Mouse (Mus musculus) kidney, postnatal 0 days (tissue): ENCODE measurements around the gene Smyd4. TPM values are rescaled to one million over a fixed set of nuclear protein-coding genes. Genes with fewer than 3 reads are reported as not detected.
A peak's percentile ranks its signal among the peaks of the same experiment; 100 is the strongest.

ENCODE experiments used
- ATAC-seq: fragments of 200-750 bp; cut with Nextera tagmentation; replicated peaks from 2 replicates; pipeline ENCODE4 v1.8.0; 2017; ENCODE audit warnings: low read depth, moderate number of reproducible peaks, moderate TSS enrichment, moderate library complexity; ENCODE audit not compliant: low FRiP score
- DNase-seq: peaks from one replicate; pipeline ENCODE4 v3.0.0-alpha.2; 2016; ENCODE audit warnings: low spot score
- H3K27ac ChIP-seq: fragments of 300-500 bp; sonication (generic); 2 replicates; pipeline ENCODE4 v1.5.1; 2014; ENCODE audit warnings: mild to moderate bottlenecking
- H3K27me3 ChIP-seq: fragments of 300-500 bp; sonication (generic); 2 replicates; pipeline ENCODE4 v1.6.1; 2014; ENCODE audit warnings: low read length, mixed read lengths; ENCODE audit not compliant: insufficient read depth
- H3K36me3 ChIP-seq: fragments of 300-500 bp; sonication (generic); 2 replicates; pipeline ENCODE4 v1.6.1; 2014; ENCODE audit warnings: low read length, mixed read lengths; ENCODE audit not compliant: insufficient read depth
- H3K4me1 ChIP-seq: fragments of 300-500 bp; sonication (generic); replicated peaks from 2 replicates; pipeline ENCODE4 v1.6.1; 2014; ENCODE audit warnings: antibody characterized with exemption, low read length, mixed read lengths; ENCODE audit not compliant: insufficient read depth
- H3K4me2 ChIP-seq: fragments of 300-500 bp; sonication (generic); 2 replicates; pipeline ENCODE4 v1.6.1; 2014; ENCODE audit warnings: mild to moderate bottlenecking, low read length, moderate library complexity, mixed read lengths
- H3K4me3 ChIP-seq: fragments of 300-500 bp; sonication (generic); replicated peaks from 2 replicates; pipeline ENCODE4 v1.5.1; 2014; ENCODE audit warnings: low read depth, low read length
- H3K9ac ChIP-seq: fragments of 300-500 bp; sonication (generic); 2 replicates; pipeline ENCODE4 v1.6.1; 2014; ENCODE audit warnings: low read depth, low read length
- H3K9me3 ChIP-seq: fragments of 300-500 bp; sonication (generic); replicated peaks from 2 replicates; pipeline ENCODE4 v1.6.1; 2016; ENCODE audit warnings: low read length, inconsistent platforms, mixed read lengths
- CTCF ChIP-seq: IDR thresholded peaks from 2 replicates; pipeline ENCODE4 v1.5.1; 2016; ENCODE audit warnings: antibody characterized with exemption, low read depth, mild to moderate bottlenecking, moderate library complexity
- WGBS: fragments of 180-500 bp; shearing (Covaris S2); extraction: QIAGEN DNeasy Blood & Tissue Kit; methylation state at CpG from one replicate; pipeline ENCODE4 v1.1.7; 2014; 5-methylcytosine and 5-hydroxymethylcytosine counted together
- polyA plus RNA-seq: library from polyadenylated mRNA; unstranded; fragments of >200 nt; fragmentation: Nextera tagmentation; extraction: Ambion mirVana; gene quantifications from 2 replicates; pipeline ENCODE4 v1.2.1, GENCODE M21; 2015

Smyd4 gene
- polyA plus RNA-seq, 1 experiment from 2014 or later = 9.0 TPM

DNA sequence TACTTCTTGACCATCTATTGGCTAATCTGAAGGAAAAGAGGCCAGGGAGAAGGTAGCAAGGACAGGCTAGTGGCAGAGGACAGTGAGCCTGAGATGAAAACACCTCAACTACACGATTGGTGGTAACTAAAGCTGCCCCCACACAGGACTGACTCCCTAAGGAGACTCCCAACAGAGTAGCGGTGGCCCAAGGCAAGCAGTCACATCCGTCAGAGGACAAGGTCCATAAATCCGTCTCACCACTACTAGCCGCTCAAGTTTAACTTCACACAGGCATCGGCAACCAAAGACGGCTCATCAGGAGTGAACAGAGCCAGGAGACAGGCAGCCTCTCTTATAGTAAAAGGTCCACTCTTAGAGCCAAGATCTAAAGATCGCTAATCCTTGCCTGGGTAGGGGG lies 37.4 kb upstream of the Smyd4 start:
- no peaks in the 10 kb centered on the region for H3K4me1 ChIP-seq
- no peak overlapping the region for H3K4me3 ChIP-seq
- no peak overlapping the region for H3K4me2 ChIP-seq
- peaks cover 45% of the 10 kb centered on the region for H3K36me3 ChIP-seq
- no peaks in the 10 kb centered on the region for H3K27me3 ChIP-seq
- no peak overlapping the region for H3K9ac ChIP-seq
- ATAC-seq = no peak
- no peak overlapping the region for H3K27ac ChIP-seq
- no peaks in the 10 kb centered on the region for H3K9me3 ChIP-seq
- whole genome bisulfite sequencing = 41% methylated on average over 8 of the region's 8 CpGs
- no peak for TF ChIP-seq CTCF
- peak; percentile 77 for DNase-seq

DNA sequence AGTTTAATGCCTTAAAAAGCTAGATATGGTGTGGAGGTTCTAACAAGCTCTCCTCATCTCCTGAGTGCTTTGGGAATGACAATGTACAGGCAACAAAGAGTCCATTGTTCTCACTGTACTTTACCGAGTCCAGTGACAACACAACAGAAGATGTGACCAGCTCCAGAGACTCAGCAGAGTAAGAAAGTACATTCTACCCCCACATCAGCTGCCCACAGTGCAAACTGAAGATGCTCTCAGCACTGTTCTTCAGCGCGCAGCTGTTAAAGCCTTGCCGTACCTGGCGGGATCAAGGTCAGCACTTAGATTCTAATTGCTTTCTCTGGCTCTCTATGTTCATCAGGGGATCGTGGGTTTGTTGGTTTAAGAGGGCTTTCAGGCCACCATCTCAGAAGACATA lies 36.5 kb upstream of the Smyd4 start:
- no peaks in the 10 kb centered on the region for H3K9me3 ChIP-seq
- H3K9ac ChIP-seq = no peak overlapping the region
- ATAC-seq = no peak
- H3K36me3 ChIP-seq = peaks cover 40% of the 10 kb centered on the region
- no peak for TF ChIP-seq CTCF
- H3K4me1 ChIP-seq = no peaks in the 10 kb centered on the region
- WGBS = 81% methylated on average over 6 of the region's 6 CpGs
- no peak overlapping the region for H3K4me2 ChIP-seq
- H3K4me3 ChIP-seq = no peak overlapping the region
- H3K27me3 ChIP-seq = no peaks in the 10 kb centered on the region
- no peak overlapping the region for H3K27ac ChIP-seq
- DNase-seq = no peak

- 81% methylated on average over 8 of the region's 8 CpGs for WGBS
- no peaks in the 10 kb centered on the region for H3K9me3 ChIP-seq
- H3K4me3 ChIP-seq = no peak overlapping the region
- H3K36me3 ChIP-seq = peaks cover 37% of the 10 kb centered on the region
- no peak for TF ChIP-seq CTCF
- H3K27me3 ChIP-seq = no peaks in the 10 kb centered on the region
- ATAC-seq (no peak), DNase-seq (no peak)
- H3K9ac ChIP-seq = no peak overlapping the region
- H3K4me2 ChIP-seq = no peak overlapping the region
- H3K4me1 ChIP-seq = no peaks in the 10 kb centered on the region
- no peak overlapping the region for H3K27ac ChIP-seq
Observed at GRCm38 (mm10) chr11:75313834-75314233, 34.4 kb upstream of the Smyd4 start.

DNA sequence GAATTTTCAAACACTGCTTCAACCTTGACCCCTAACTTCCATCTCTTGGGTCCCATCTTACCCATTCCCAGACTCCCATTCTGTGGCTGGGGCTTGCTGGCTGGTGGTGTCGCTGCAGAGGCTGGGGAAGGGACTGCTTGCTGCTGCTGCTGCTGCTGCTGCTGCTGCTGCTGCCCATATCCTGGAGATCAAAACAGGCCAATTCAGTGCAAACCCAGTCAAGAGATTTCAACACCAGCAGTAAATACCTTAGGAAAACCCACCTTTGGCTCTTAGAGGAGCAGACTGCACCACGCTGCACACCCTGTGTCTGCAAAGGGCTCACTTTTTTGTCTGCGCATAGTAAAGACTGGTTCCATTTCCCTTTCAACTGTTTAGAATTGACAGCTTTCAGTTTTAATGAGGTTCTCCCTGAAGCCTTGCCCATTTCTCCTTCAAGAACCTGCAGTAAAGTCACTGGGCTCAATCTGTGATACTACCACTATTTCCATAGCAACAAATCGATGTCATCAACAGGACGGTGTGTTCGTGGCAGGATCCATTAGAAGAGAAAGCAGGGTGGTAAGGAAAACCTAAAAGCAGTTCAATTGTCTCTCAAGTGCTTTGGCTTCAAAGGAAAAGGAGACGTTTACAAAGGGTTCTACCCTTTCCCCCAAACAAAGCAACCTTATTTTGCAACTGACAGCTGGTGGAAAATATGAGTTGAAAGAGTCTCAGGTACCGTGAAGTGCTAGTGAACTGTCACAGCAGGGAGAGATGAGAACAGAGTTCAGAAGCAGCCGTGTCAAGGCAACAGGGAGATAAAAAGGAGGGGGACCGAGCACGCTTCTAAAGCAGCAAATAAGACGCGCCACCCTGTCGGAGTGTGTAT lies 29.6 kb upstream of the Smyd4 start:
- WGBS = 64% methylated on average over 14 of the region's 14 CpGs
- no peak overlapping the region for H3K9ac ChIP-seq
- H3K4me2 ChIP-seq = no peak overlapping the region
- no peaks in the 10 kb centered on the region for H3K9me3 ChIP-seq
- no peak overlapping the region for H3K4me3 ChIP-seq
- DNase-seq = no peak
- H3K27me3 ChIP-seq = no peaks in the 10 kb centered on the region
- no peak for ATAC-seq
- H3K27ac ChIP-seq = no peak overlapping the region
- H3K4me1 ChIP-seq = 0 out of 2 replicates have a peak, but pooled peaks cover 4% of the 10 kb centered on the region
- TF ChIP-seq CTCF = no peak
- H3K36me3 ChIP-seq = 0 out of 2 replicates have a peak, but pooled peaks cover 16% of the 10 kb centered on the region

- H3K9ac ChIP-seq = no peak overlapping the region
- H3K27ac ChIP-seq = no peak overlapping the region
Observed at GRCm38 (mm10) chr11:75319246-75319645, 29.0 kb upstream of the Smyd4 start.

DNA sequence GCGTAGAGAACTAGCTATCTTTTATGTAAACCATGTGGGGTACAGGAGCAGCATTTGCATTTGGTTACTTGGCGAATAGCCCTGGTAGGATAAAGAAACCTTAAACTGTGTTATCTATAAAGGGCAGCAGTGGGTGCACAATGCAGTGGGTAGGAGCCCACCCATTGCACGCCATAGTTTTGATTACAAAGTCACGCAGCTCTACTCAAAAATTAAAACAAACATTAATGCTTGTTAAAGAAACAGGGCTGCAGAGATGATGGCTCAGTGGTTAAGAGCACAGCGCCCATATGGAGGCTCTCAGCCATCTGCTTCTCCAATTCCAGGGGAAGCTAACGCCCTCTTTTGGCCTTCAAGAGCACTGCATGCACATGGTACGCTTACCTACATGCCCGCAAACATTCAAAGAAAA lies 24.9 kb upstream of the Smyd4 start:
- Histone ChIP-seq H3K36me3 (peaks cover 3% of the 10 kb centered on the region; the same call in 1 of the 2 replicates), H3K4me1 (0 out of 2 replicates have a peak, but pooled peaks cover 4% of the 10 kb centered on the region), H3K27ac (no peak overlapping the region), H3K4me2 (no peak overlapping the region), H3K27me3 (no peaks in the 10 kb centered on the region), H3K9ac (no peak overlapping the region), H3K4me3 (no peak overlapping the region), H3K9me3 (no peaks in the 10 kb centered on the region)
- TF ChIP-seq CTCF = peak; percentile 17; the same call in 1 of the 2 replicates
- no peak for ATAC-seq
- DNase-seq = no peak
- 77% methylated on average over 8 of the region's 8 CpGs for WGBS

More at GRCm38 (mm10) chr11:75319246-75319645, 29.0 kb upstream of the Smyd4 start:
- no peak for TF ChIP-seq CTCF
- 0 out of 2 replicates have a peak, but pooled peaks cover 4% of the 10 kb centered on the region for H3K4me1 ChIP-seq
- no peak for DNase-seq
- H3K9me3 ChIP-seq = no peaks in the 10 kb centered on the region
- ATAC-seq = no peak
- no peak overlapping the region for H3K4me3 ChIP-seq
- H3K36me3 ChIP-seq = 0 out of 2 replicates have a peak, but pooled peaks cover 13% of the 10 kb centered on the region
- H3K4me2 ChIP-seq = no peak overlapping the region
- 70% methylated on average over 5 of the region's 5 CpGs for WGBS
- no peaks in the 10 kb centered on the region for H3K27me3 ChIP-seq
